Mouse (Mus musculus) ES-E14 (cell line): ENCODE data around the gene Ccdc57. TPM values are rescaled to one million over a fixed set of nuclear protein-coding genes. Genes with fewer than 3 reads are reported as not detected.
"Not testable (repeated sequence)": the region's sequence is repeated elsewhere in the genome, so short reads cannot be mapped to it uniquely, and the experiment has no call there.

ENCODE experiments used
- DNase-seq: peaks from one replicate; pipeline ENCODE4 v3.0.0-alpha.2; 2013; ENCODE audit warnings: low read depth, low spot score
- H3K27ac ChIP-seq: 2 replicates; pipeline ENCODE4 v1.5.1; 2012; ENCODE audit warnings: low read depth, mild to moderate bottlenecking, low read length, moderate library complexity, mixed read lengths; ENCODE audit not compliant: poor library complexity, insufficient read depth, severe bottlenecking
- H3K36me3 ChIP-seq: 2 replicates; pipeline ENCODE4 v1.6.1; 2012; ENCODE audit warnings: mild to moderate bottlenecking, low read length, moderate library complexity, mixed read lengths; ENCODE audit not compliant: control insufficient read depth, poor library complexity, insufficient read depth, severe bottlenecking
- H3K4me1 ChIP-seq, 2 experiments: fragments of 150-350 bp in 1 of 2; sonication (generic) in 1 of 2; 2 replicates each; pipeline ENCODE4 v1.6.1; 2012; ENCODE audit warnings: low read length in 2 of 2, mild to moderate bottlenecking in 1 of 2, mixed read lengths in 1 of 2; ENCODE audit not compliant: control insufficient read depth in 2 of 2, insufficient read depth in 2 of 2, poor library complexity in 1 of 2
- H3K4me3 ChIP-seq, 2 experiments: fragments of 150-350 bp in 1 of 2; sonication (generic) in 1 of 2; 2 replicates each; pipeline ENCODE4 v1.5.1; 2012; ENCODE audit warnings: low read length in 2 of 2, low read depth in 1 of 2, mild to moderate bottlenecking in 1 of 2, mixed read lengths in 1 of 2; ENCODE audit not compliant: insufficient read depth in 1 of 2, poor library complexity in 1 of 2, severe bottlenecking in 1 of 2
- H3K9ac ChIP-seq: 2 replicates; pipeline ENCODE4 v1.6.1; 2012; ENCODE audit warnings: low read depth, mild to moderate bottlenecking, low read length, mixed read lengths; ENCODE audit not compliant: poor library complexity, insufficient read depth, severe bottlenecking
- H3K9me3 ChIP-seq: fragments of 150-350 bp; sonication (generic); 2 replicates; pipeline ENCODE4 v1.6.1; 2012; ENCODE audit warnings: low read depth, mild to moderate bottlenecking, low read length; ENCODE audit not compliant: control insufficient read depth, insufficient read depth
- CHD2 ChIP-seq: IDR thresholded peaks from 2 replicates; pipeline ENCODE4 v1.6.1; 2014; ENCODE audit warnings: mild to moderate bottlenecking, low read depth, low read length, inconsistent platforms
- HCFC1 ChIP-seq: IDR thresholded peaks from 2 replicates; pipeline ENCODE4 v1.6.1; 2012; ENCODE audit warnings: low read length, inconsistent platforms, borderline replicate concordance; ENCODE audit not compliant: insufficient read depth
- MAFK ChIP-seq: IDR thresholded peaks from 2 replicates; pipeline ENCODE4 v1.6.1; 2014; ENCODE audit warnings: mild to moderate bottlenecking, low read depth, low read length, inconsistent platforms; ENCODE audit not compliant: insufficient read depth
- ZC3H11A ChIP-seq: IDR thresholded peaks from 2 replicates; pipeline ENCODE4 v1.6.1; 2012; ENCODE audit warnings: low read depth, mild to moderate bottlenecking, inconsistent platforms, low read length, borderline replicate concordance
- ZNF384 ChIP-seq: IDR thresholded peaks from 2 replicates; pipeline ENCODE4 v1.6.1; 2012; ENCODE audit warnings: low read depth, low read length, inconsistent platforms
- in situ Hi-C, 2 experiments: fragments of 600-800 bp; cut with MboI; formaldehyde crosslinking; loops; one replicate each; pipeline ENCODE4 v1.15.1; 2025; ENCODE audit warnings: low sequenced_read_pairs in 2 of 2, inconsistent platforms in 1 of 2; ENCODE audit not compliant: unreplicated experiment in 2 of 2
- total RNA-seq: library from RNA; depleted of rRNA; stranded (reverse); fragments of 300-350 nt; gene quantifications from 2 replicates; pipeline ENCODE4 v1.2.3, GENCODE M21; 2012

Ccdc57 gene
- total RNA-seq, 1 experiment: 1.8 TPM

- no peaks in the 10 kb centered on the region for H3K9me3 ChIP-seq
- no peaks in the 10 kb centered on the region for H3K4me1 ChIP-seq
- TF ChIP-seq CHD2 (no peak), MAFK (no peak), ZNF384 (no peak), HCFC1 (no peak), ZC3H11A (no peak)
- no peaks in the 10 kb centered on the region for H3K36me3 ChIP-seq
- no peak overlapping the region for H3K4me3 ChIP-seq
- H3K9ac ChIP-seq: no peak overlapping the region
- DNase-seq: no peak
- in situ Hi-C loops: no loop called here
- H3K27ac ChIP-seq: no peak overlapping the region
Observed at GRCm38 (mm10) chr11:120871521-120871920, 61.2 kb downstream of the Ccdc57 start.

DNA sequence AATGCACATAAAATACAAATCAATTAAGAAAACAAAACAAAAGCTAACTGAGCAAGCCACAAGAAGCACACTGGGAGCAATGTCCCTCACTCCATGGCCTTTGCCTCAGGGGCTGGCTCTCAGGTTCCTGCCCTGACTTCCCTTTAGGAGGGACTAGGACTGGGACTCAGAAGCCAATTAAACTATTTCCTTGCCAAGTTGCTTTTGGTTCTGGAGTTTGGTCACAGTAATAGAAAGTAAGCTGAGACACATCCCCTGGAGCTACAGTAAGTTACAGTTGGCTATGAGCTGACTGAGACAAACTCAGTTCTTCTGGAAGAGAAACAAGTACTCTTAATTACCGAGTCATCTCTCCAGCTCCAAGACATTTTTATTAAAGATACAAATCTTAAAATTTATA, 66.9 kb downstream of the Ccdc57 start:
- Histone ChIP-seq H3K4me3 (no peak overlapping the region), H3K36me3 (no peaks in the 10 kb centered on the region), H3K4me1 (no peaks in the 10 kb centered on the region), H3K27ac (no peak overlapping the region), H3K9me3 (no peaks in the 10 kb centered on the region), H3K9ac (no peak overlapping the region)
- no peak for TF ChIP-seq ZC3H11A
- TF ChIP-seq ZNF384: no peak
- TF ChIP-seq MAFK: no peak
- no peak for TF ChIP-seq CHD2
- no peak for TF ChIP-seq HCFC1
- in situ Hi-C loops: no loop called here
- no peak for DNase-seq

GRCm38 (mm10) chr11:120862819-120863218, 69.9 kb downstream of the Ccdc57 start:
- H3K27ac ChIP-seq: no peak overlapping the region
- in situ Hi-C loops: no loop called here

GRCm38 (mm10) chr11:120855938-120856337, 76.7 kb downstream of the Ccdc57 start:
- peaks cover 0 to 22% of the 10 kb centered on the region in 2 experiments; a peak in 2 of 4 replicates for H3K4me1 ChIP-seq
- H3K9ac ChIP-seq, H3K36me3 ChIP-seq, H3K4me3 ChIP-seq, in situ Hi-C loops, DNase-seq, H3K9me3 ChIP-seq, H3K27ac ChIP-seq: not testable (repeated sequence)

More at GRCm38 (mm10) chr11:120862819-120863218, 69.9 kb downstream of the Ccdc57 start:
- Histone ChIP-seq H3K4me3 (no peak overlapping the region), H3K9ac (0 out of 2 replicates have a peak overlapping the region, but pooled peaks have one; percentile 6), H3K36me3 (no peaks in the 10 kb centered on the region), H3K4me1 (no peaks in the 10 kb centered on the region), H3K9me3 (no peaks in the 10 kb centered on the region)
- no peak for DNase-seq
- no peak for TF ChIP-seq ZNF384
- no peak for TF ChIP-seq CHD2

GRCm38 (mm10) chr11:120853788-120854187, 78.9 kb downstream of the Ccdc57 start:
- H3K9ac ChIP-seq: 0 out of 2 replicates have a peak overlapping the region, but pooled peaks have one; percentile 21
- H3K4me3 ChIP-seq: no peak overlapping the region
- H3K4me1 ChIP-seq: peaks cover 2 to 31% of the 10 kb centered on the region in 2 experiments; a peak in 2 of 4 replicates
- H3K36me3 ChIP-seq: no peaks in the 10 kb centered on the region
- TF ChIP-seq CHD2: no peak
- no peak for TF ChIP-seq ZC3H11A
- TF ChIP-seq ZNF384: no peak
- TF ChIP-seq HCFC1: no peak
- TF ChIP-seq MAFK: no peak
- DNase-seq: no peak
- in situ Hi-C loops: no loop called here
- peak overlapping the region; percentile 45; the same call in 1 of the 2 replicates for H3K27ac ChIP-seq
- H3K9me3 ChIP-seq: no peaks in the 10 kb centered on the region
